Mouse (Mus musculus) MEL (cell line): ENCODE results near the gene Mgat5.

ENCODE experiments used
- CTCF ChIP-seq, 3 experiments: IDR thresholded peaks in 2 of 3; conservative IDR thresholded peaks in 1 of 3; 2 replicates each; pipeline ENCODE4 v1.5.1; 2011 to 2012; ENCODE audit warnings: low read length in 3 of 3, low read depth in 2 of 3, mild to moderate bottlenecking in 2 of 3, improper control_type of control experiment in 1 of 3, inconsistent platforms in 1 of 3, mixed read lengths in 1 of 3, moderate library complexity in 1 of 3; ENCODE audit not compliant: control insufficient read depth in 1 of 3, insufficient read depth in 1 of 3, poor library complexity in 1 of 3, severe bottlenecking in 1 of 3
- E2F4 ChIP-seq: IDR thresholded peaks from 2 replicates; pipeline ENCODE4 v1.6.1; 2011; ENCODE audit warnings: low read depth, low read length, improper control_type of control experiment, borderline replicate concordance
- MAFK ChIP-seq: IDR thresholded peaks from 2 replicates; pipeline ENCODE4 v1.6.1; 2011; ENCODE audit warnings: low read depth, mild to moderate bottlenecking, low read length, improper control_type of control experiment, borderline replicate concordance
- USF1 ChIP-seq: IDR thresholded peaks from 2 replicates; pipeline ENCODE4 v1.6.1; 2014; ENCODE audit warnings: low read depth, mild to moderate bottlenecking, inconsistent platforms, low read length, improper control_type of control experiment, moderate library complexity

- no peak for TF ChIP-seq MAFK
- TF ChIP-seq CTCF (IDR thresholded peaks at IDR 0.05 in 2 of 3, conservative IDR thresholded peaks at IDR 0.05 in 1 of 3; ENCODE audit: control insufficient read depth in 1 of 3, insufficient read depth in 1 of 3, low read depth in 2 of 3, low read length in 3 of 3, poor library complexity in 1 of 3, severe bottlenecking in 1 of 3), result no peak
- TF ChIP-seq E2F4, result no peak
- TF ChIP-seq USF1, result no peak
Observed at GRCm38 (mm10) chr1:127166521-127166920, 38.3 kb upstream of the Mgat5 start.
